Mouse (Mus musculus) left cerebral cortex, adult 18-20 months (tissue): Measurements from ENCODE around the gene Speer4e. TPM values are rescaled to one million over a fixed set of nuclear protein-coding genes. Genes with fewer than 3 reads are reported as not detected.
"Not testable (repeated sequence)": the region's sequence is repeated elsewhere in the genome, so short reads cannot be mapped to it uniquely, and the experiment has no call there.

Experiments used
- DNase-seq, 2 experiments: peaks; one replicate each; pipeline ENCODE4 v3.0.0; 2021 to 2022; ENCODE audit warnings: low spot score in 2 of 2, mixed read lengths in 1 of 2
- total RNA-seq, 2 experiments: library from RNA; stranded (reverse); gene quantifications; 2 replicates each; pipeline ENCODE4 v1.2.3; 2021

The Speer4e gene
- total RNA-seq, 2 experiments from 2014 or later: not detected

- DNase-seq: not testable (repeated sequence)
Observed at GRCm38 (mm10) chr5:14885291-14885690, 52.9 kb downstream of the Speer4e start.

Other genes with a start within 250 kb of the Speer4e start
- not detected for gene Gm9758, start 23.5 kb downstream of the Speer4e start, total RNA-seq
- not detected for gene Gm10354, start 40.5 kb upstream of the Speer4e start, total RNA-seq
- gene Gm17019, start 94.6 kb upstream of the Speer4e start, total RNA-seq: not detected